Mouse (Mus musculus) gastrocnemius, adult 2 months (tissue): Measurements from ENCODE around the gene Gm35549. TPM values are rescaled to one million over a fixed set of nuclear protein-coding genes. Genes with fewer than 3 reads are reported as not detected.
A peak's percentile ranks its signal among the peaks of the same experiment; 100 is the strongest.
"Not testable (repeated sequence)": the region's sequence is repeated elsewhere in the genome, so short reads cannot be mapped to it uniquely, and the experiment has no call there.

Experiments
- DNase-seq: peaks from one replicate; pipeline ENCODE4 v3.0.0; 2022
- H3K27ac ChIP-seq: fragments of 200-600 bp; 2 replicates; pipeline ENCODE4 v1.8.1; 2022; ENCODE audit warnings: mild to moderate bottlenecking
- H3K4me3 ChIP-seq: fragments of 200-600 bp; 2 replicates; pipeline ENCODE4 v1.8.1; 2022; ENCODE audit warnings: mild to moderate bottlenecking, moderate library complexity
- CTCF ChIP-seq: fragments of 200-600 bp; IDR thresholded peaks from 2 replicates; pipeline ENCODE4 v1.8.1; 2022; ENCODE audit warnings: antibody characterized with exemption, mild to moderate bottlenecking, moderate library complexity
- intact Hi-C: fragments of 180-260 bp; cut with DNase I; formaldehyde crosslinking; loops from one replicate; pipeline ENCODE4 v1.15.1; 2025
- total RNA-seq, 2 experiments: library from RNA; stranded (reverse); gene quantifications; 2 replicates each; pipeline ENCODE4 v1.2.3; 2021

Gene Gm35549
- total RNA-seq, 2 experiments from 2014 or later = not detected

- intact Hi-C loops = no loop called here
Observed at GRCm38 (mm10) chr9:122854526-122854925, 10.7 kb upstream of the Gm35549 start.

GRCm38 (mm10) chr9:122847811-122848311 is 4.0 kb upstream of the Gm35549 start:
- intact Hi-C loops, H3K4me3 ChIP-seq, H3K27ac ChIP-seq, DNase-seq: not testable (repeated sequence)

More at GRCm38 (mm10) chr9:122854526-122854925, 10.7 kb upstream of the Gm35549 start:
- Histone ChIP-seq H3K27ac (no peak overlapping the region), H3K4me3 (no peak overlapping the region)
- no peak for TF ChIP-seq CTCF
- DNase-seq = no peak

GRCm38 (mm10) chr9:122846156-122846555 is 2.3 kb upstream of the Gm35549 start:
- TF ChIP-seq CTCF = no peak
- no peak overlapping the region for H3K27ac ChIP-seq
- DNase-seq = no peak
- intact Hi-C loops = no loop called here
- H3K4me3 ChIP-seq = no peak overlapping the region

- intact Hi-C loops = no loop called here
- TF ChIP-seq CTCF = no peak
Observed at GRCm38 (mm10) chr9:122845621-122846020, 1.8 kb upstream of the Gm35549 start.

GRCm38 (mm10) chr9:122837680-122838079 is 6.2 kb downstream of the Gm35549 start:
- intact Hi-C loops = no loop called here
- peak; percentile 41 for DNase-seq
- H3K4me3 ChIP-seq = no peak overlapping the region
- TF ChIP-seq CTCF = peak; percentile 46
- H3K27ac ChIP-seq = no peak overlapping the region

More at GRCm38 (mm10) chr9:122845621-122846020, 1.8 kb upstream of the Gm35549 start:
- H3K4me3 ChIP-seq = no peak overlapping the region
- H3K27ac ChIP-seq = no peak overlapping the region
- DNase-seq = no peak

- no peak for TF ChIP-seq CTCF
- no peak for DNase-seq
- intact Hi-C loops = no loop called here
- H3K27ac ChIP-seq = no peak overlapping the region
- H3K4me3 ChIP-seq = no peak overlapping the region
Observed at GRCm38 (mm10) chr9:122837216-122837615, 6.6 kb downstream of the Gm35549 start.

GRCm38 (mm10) chr9:122836790-122837189 is 7.0 kb downstream of the Gm35549 start:
- no peak overlapping the region for H3K27ac ChIP-seq
- TF ChIP-seq CTCF = no peak
- intact Hi-C loops = no loop called here
- no peak overlapping the region for H3K4me3 ChIP-seq
- peak; percentile 34 for DNase-seq

GRCm38 (mm10) chr9:122836126-122836525 is 7.7 kb downstream of the Gm35549 start:
- intact Hi-C loops = no loop called here
- no peak for TF ChIP-seq CTCF
- no peak for DNase-seq
- H3K4me3 ChIP-seq = no peak overlapping the region
- no peak overlapping the region for H3K27ac ChIP-seq

GRCm38 (mm10) chr9:122829826-122830380 is 13.9 kb downstream of the Gm35549 start:
- TF ChIP-seq CTCF = no peak
- Histone ChIP-seq H3K27ac (no peak overlapping the region), H3K4me3 (no peak overlapping the region)
- DNase-seq = no peak
- intact Hi-C loops = no loop called here

- intact Hi-C loops = no loop called here
- Histone ChIP-seq H3K4me3 (no peak overlapping the region), H3K27ac (no peak overlapping the region)
- no peak for DNase-seq
- no peak for TF ChIP-seq CTCF
Observed at GRCm38 (mm10) chr9:122826743-122827142, 17.1 kb downstream of the Gm35549 start.

- no peak for TF ChIP-seq CTCF
- no peak overlapping the region for H3K27ac ChIP-seq
- intact Hi-C loops = no loop called here
- H3K4me3 ChIP-seq = no peak overlapping the region
- no peak for DNase-seq
Observed at GRCm38 (mm10) chr9:122823374-122824017, 20.3 kb downstream of the Gm35549 start.

- Histone ChIP-seq H3K27ac (no peak overlapping the region), H3K4me3 (no peak overlapping the region)
- intact Hi-C loops = no loop called here
- no peak for DNase-seq
- TF ChIP-seq CTCF = no peak
Observed at GRCm38 (mm10) chr9:122815239-122815851, 28.5 kb downstream of the Gm35549 start.

- TF ChIP-seq CTCF = no peak
- DNase-seq = no peak
- no peak overlapping the region for H3K4me3 ChIP-seq
- no peak overlapping the region for H3K27ac ChIP-seq
- intact Hi-C loops = loop anchor here (5.0 kb wide), 1 partner anchor 48 kb away; no protein-coding TSS in a partner anchor
Observed at GRCm38 (mm10) chr9:122814775-122815174, 29.1 kb downstream of the Gm35549 start.
